Mouse (Mus musculus): Measurements from ENCODE around the gene Cdc14a.

DNA sequence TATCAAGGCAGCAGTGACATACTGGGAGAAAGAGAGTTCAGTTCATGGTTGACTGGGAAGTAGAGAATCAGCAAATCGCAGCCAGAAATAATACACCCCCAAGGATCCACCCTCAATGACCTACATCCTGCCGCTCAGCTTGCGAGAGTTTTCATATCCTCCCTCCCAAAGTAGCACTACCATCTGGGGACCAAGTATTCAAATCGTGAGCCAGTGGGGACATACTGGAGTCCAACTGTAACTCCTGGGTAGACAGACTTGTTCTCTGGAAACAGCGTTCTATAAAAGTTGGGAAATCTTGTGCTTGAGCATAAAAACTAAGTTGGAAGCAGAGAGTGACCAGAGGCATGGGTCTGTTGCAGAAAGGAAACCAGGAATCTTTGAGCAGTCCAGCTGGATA is 191.1 kb downstream of the Cdc14a start:
- TF ChIP-seq CTCF (IDR thresholded peaks at IDR 0.05; ENCODE audit: borderline replicate concordance, control insufficient read depth, extremely low read depth, insufficient read depth, low read length, poor library complexity) (no peak), POLR2A (IDR thresholded peaks at IDR 0.05; ENCODE audit: control insufficient read depth, extremely low read depth, insufficient read depth, low read length, poor library complexity) (no peak)

Measured in thymus, adult 2 months (tissue).